Mouse (Mus musculus) heart, postnatal 0 days (tissue): ENCODE data around the gene Apobr. TPM values are rescaled to one million over a fixed set of nuclear protein-coding genes. Genes with fewer than 3 reads are reported as not detected.

ENCODE experiments used
- ATAC-seq: fragments of 200-750 bp; cut with Nextera tagmentation; 2 replicates; pipeline ENCODE4 v1.8.0; 2017; ENCODE audit warnings: low read depth, moderate number of reproducible peaks, moderate library complexity; ENCODE audit not compliant: insufficient read depth
- DNase-seq: peaks from one replicate; pipeline ENCODE4 v3.0.0-alpha.2; 2016; ENCODE audit warnings: low spot score
- H3K27ac ChIP-seq: fragments of 300-500 bp; sonication (generic); 2 replicates; pipeline ENCODE4 v1.5.1; 2014; ENCODE audit warnings: low read depth, mild to moderate bottlenecking
- H3K27me3 ChIP-seq: fragments of 300-500 bp; sonication (generic); 2 replicates; pipeline ENCODE4 v1.6.1; 2014; ENCODE audit warnings: low read length, mixed read lengths; ENCODE audit not compliant: control insufficient read depth, insufficient read depth
- H3K36me3 ChIP-seq: fragments of 300-500 bp; sonication (generic); replicated peaks from 2 replicates; pipeline ENCODE4 v1.6.1; 2014; ENCODE audit warnings: low read length, mixed read lengths; ENCODE audit not compliant: control insufficient read depth, insufficient read depth
- H3K4me1 ChIP-seq: fragments of 300-500 bp; sonication (generic); 2 replicates; pipeline ENCODE4 v1.6.1; 2014; ENCODE audit warnings: antibody characterized with exemption; ENCODE audit not compliant: control insufficient read depth, insufficient read depth
- H3K4me2 ChIP-seq: fragments of 300-500 bp; sonication (generic); 2 replicates; pipeline ENCODE4 v1.6.1; 2014; ENCODE audit warnings: low read depth, mild to moderate bottlenecking, low read length, moderate library complexity
- H3K4me3 ChIP-seq: fragments of 300-500 bp; sonication (generic); 2 replicates; pipeline ENCODE4 v1.5.1; 2014; ENCODE audit warnings: low read depth, low read length
- H3K9ac ChIP-seq: fragments of 300-500 bp; sonication (generic); replicated peaks from 2 replicates; pipeline ENCODE4 v1.6.1; 2014; ENCODE audit warnings: low read depth, low read length, mixed read lengths
- H3K9me3 ChIP-seq: fragments of 300-500 bp; sonication (generic); replicated peaks from 2 replicates; pipeline ENCODE4 v1.6.1; 2016; ENCODE audit warnings: low read length; ENCODE audit not compliant: control insufficient read depth
- CTCF ChIP-seq: IDR thresholded peaks from 2 replicates; pipeline ENCODE4 v1.5.1; 2016; ENCODE audit warnings: antibody characterized with exemption, control low read depth, low read depth
- EP300 ChIP-seq: IDR thresholded peaks from 2 replicates; pipeline ENCODE4 v1.6.1; 2016; ENCODE audit warnings: antibody characterized with exemption, low read depth
- WGBS: fragments of 180-500 bp; shearing (Covaris S2); extraction: QIAGEN DNeasy Blood & Tissue Kit; methylation state at CpG from one replicate; pipeline ENCODE4 v1.1.7; 2014; 5-methylcytosine and 5-hydroxymethylcytosine counted together
- polyA plus RNA-seq: library from polyadenylated mRNA; unstranded; fragments of >200 nt; fragmentation: Nextera tagmentation; extraction: Ambion mirVana; gene quantifications from 2 replicates; pipeline ENCODE4 v1.2.1, GENCODE M21; 2015
- total RNA-seq: library from RNA; depleted of rRNA; stranded (reverse); fragments of >200 nt; gene quantifications from 2 replicates; pipeline ENCODE4 v1.2.3, GENCODE M21; 2014; ENCODE audit warnings: low replicate concordance

The Apobr gene
- total and polyA plus RNA-seq, 2 experiments from 2014 or later: 0.34 TPM; not detected in 1

DNA sequence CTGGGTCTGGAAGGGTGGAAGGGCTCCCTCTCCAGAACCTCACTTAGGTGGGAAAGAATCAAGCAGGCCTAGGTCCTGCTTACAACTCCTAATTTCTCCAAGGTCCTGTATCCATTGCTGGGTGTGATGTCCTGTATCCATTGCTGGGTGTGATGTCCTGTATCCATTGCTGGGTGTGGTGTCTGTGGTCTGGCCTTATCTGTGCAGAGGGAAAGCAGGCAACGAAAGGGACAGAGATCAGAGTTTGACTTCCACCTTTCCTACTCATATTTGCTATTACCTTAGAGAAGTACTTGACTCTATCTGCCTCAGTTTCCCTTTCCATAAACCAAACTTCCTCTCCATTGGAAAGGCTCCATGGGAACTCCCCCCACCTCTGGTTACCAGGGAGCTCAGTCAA, 38.6 kb downstream of the Apobr start:
- Histone ChIP-seq H3K9me3 (no peaks in the 10 kb centered on the region), H3K36me3 (no peaks in the 10 kb centered on the region), H3K4me3 (no peak overlapping the region), H3K27me3 (no peaks in the 10 kb centered on the region), H3K4me2 (no peak overlapping the region), H3K4me1 (no peaks in the 10 kb centered on the region), H3K9ac (no peak overlapping the region), H3K27ac (no peak overlapping the region)
- TF ChIP-seq CTCF: no peak
- no peak for TF ChIP-seq EP300
- ATAC-seq (no peak), DNase-seq (no peak)
- 60% methylated on average over 1 of the region's 1 CpGs for WGBS

- ATAC-seq: no peak
- no peaks in the 10 kb centered on the region for H3K9me3 ChIP-seq
- H3K4me1 ChIP-seq: no peaks in the 10 kb centered on the region
- no peak overlapping the region for H3K9ac ChIP-seq
- DNase-seq: no peak
- 55% methylated on average over 16 of the region's 16 CpGs for WGBS
- H3K36me3 ChIP-seq: no peaks in the 10 kb centered on the region
- no peak overlapping the region for H3K27ac ChIP-seq
- no peaks in the 10 kb centered on the region for H3K27me3 ChIP-seq
- 0 out of 2 replicates have a peak overlapping the region, but pooled peaks have one; percentile 3 for H3K4me3 ChIP-seq
- no peak for TF ChIP-seq EP300
- TF ChIP-seq CTCF: no peak
- 0 out of 2 replicates have a peak overlapping the region, but pooled peaks have one; percentile 3 for H3K4me2 ChIP-seq
Observed at GRCm38 (mm10) chr7:126624774-126625173, 40.0 kb downstream of the Apobr start.

- Histone ChIP-seq H3K4me3 (0 out of 2 replicates have a peak overlapping the region, but pooled peaks have one; percentile 3), H3K27me3 (no peaks in the 10 kb centered on the region), H3K9ac (no peak overlapping the region), H3K27ac (no peak overlapping the region), H3K4me2 (0 out of 2 replicates have a peak overlapping the region, but pooled peaks have one; percentile 3), H3K9me3 (no peaks in the 10 kb centered on the region), H3K36me3 (no peaks in the 10 kb centered on the region), H3K4me1 (no peaks in the 10 kb centered on the region)
- WGBS: 28% methylated on average over 6 of the region's 6 CpGs
- DNase-seq: peak; percentile 49
- TF ChIP-seq CTCF (no peak), EP300 (no peak)
- peak; percentile 77 for ATAC-seq
Observed at GRCm38 (mm10) chr7:126625369-126625768, 40.6 kb downstream of the Apobr start.

DNA sequence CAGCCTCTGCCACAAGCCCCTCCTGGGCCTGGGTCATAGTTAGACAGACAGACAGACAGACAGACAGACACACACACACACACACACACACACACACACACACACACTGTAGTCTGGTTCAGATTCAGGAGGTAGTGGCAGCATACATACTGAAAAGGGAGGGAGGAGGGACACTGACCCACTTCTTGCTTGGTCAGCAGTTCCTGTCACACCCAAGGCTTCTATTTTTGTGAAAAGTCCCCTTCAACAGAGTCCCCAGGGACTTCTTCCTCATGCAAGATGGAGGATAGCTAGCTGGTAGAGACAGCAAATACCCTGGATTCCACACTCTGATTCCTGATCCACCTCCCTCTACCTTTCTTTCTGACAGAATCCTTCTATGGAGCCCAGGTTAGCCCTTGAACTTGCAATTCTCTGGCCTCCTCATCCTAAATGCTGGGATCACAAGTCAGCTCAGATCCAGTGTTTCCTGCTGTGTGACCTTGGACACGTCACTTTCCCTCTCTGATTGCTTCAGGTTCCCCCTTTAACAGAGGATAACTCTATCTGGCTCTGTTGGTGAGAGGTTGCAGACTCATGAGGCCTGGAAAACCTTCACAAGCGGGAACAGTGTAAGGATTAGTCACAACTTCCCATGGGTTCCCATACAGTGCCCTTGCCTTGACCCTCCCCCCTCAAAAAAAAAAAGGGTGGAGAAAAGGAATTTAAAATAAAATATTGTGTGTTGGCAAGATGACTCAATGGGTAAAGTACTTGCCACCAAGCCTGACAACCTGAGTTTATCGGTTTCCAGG, 41.3 kb downstream of the Apobr start:
- ATAC-seq: no peak
- 75% methylated on average over 3 of the region's 3 CpGs for whole genome bisulfite sequencing

DNA sequence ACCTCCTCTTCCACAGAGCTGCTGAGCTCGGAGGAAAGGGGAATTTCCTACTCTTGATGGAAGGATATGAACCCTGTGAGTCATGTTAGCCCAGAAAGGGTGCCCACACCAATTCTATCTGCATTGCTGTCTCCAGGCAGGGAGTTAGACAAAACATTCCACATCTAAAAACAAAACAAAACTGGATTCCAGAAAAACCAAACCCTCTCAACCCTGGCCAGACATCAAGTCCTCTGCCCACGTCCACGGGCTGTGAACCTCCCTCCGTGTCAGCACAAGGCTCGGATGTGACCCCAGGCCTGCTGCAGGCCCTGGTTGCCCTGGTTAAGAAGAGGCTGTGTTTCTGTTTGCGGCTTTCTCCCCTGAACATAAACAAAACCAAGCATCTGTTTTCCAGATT, 43.4 kb downstream of the Apobr start:
- Histone ChIP-seq H3K4me2 (no peak overlapping the region), H3K27ac (peak overlapping the region; percentile 38; the same call in 1 of the 2 replicates), H3K4me3 (no peak overlapping the region), H3K36me3 (no peaks in the 10 kb centered on the region), H3K27me3 (no peaks in the 10 kb centered on the region), H3K9me3 (no peaks in the 10 kb centered on the region), H3K4me1 (no peaks in the 10 kb centered on the region), H3K9ac (no peak overlapping the region)
- ATAC-seq (no peak), DNase-seq (no peak)
- TF ChIP-seq EP300: no peak
- TF ChIP-seq CTCF: no peak
- WGBS: 55% methylated on average over 6 of the region's 6 CpGs

More for the DNA sequence above, 41.3 kb downstream of the Apobr start:
- H3K4me2 ChIP-seq: no peak overlapping the region
- no peaks in the 10 kb centered on the region for H3K4me1 ChIP-seq
- DNase-seq: no peak
- H3K27ac ChIP-seq: no peak overlapping the region
- H3K9me3 ChIP-seq: no peaks in the 10 kb centered on the region
- no peaks in the 10 kb centered on the region for H3K27me3 ChIP-seq
- TF ChIP-seq EP300: no peak
- TF ChIP-seq CTCF: no peak
- H3K36me3 ChIP-seq: no peaks in the 10 kb centered on the region
- H3K4me3 ChIP-seq: no peak overlapping the region
- no peak overlapping the region for H3K9ac ChIP-seq
